Mouse (Mus musculus) activated CD4-positive, CD25-positive, alpha-beta regulatory T cell, adult 4 months (primary cell): ENCODE data around the gene Vkorc1l1. TPM values are rescaled to one million over a fixed set of nuclear protein-coding genes. Genes with fewer than 3 reads are reported as not detected.
A peak's percentile ranks its signal among the peaks of the same experiment; 100 is the strongest.

Experiments
- ATAC-seq: one replicate; pipeline ENCODE4 v1.8.0; 2017
- polyA plus RNA-seq, 2 experiments: library from polyadenylated mRNA; unstranded; fragments of 100-300 nt; shearing (Covaris generic); gene quantifications; one replicate each; pipeline ENCODE4 v1.2.1; 2017

Vkorc1l1 gene
- polyA plus RNA-seq, 2 experiments from 2014 or later, result 4.8 to 6.6 TPM

DNA sequence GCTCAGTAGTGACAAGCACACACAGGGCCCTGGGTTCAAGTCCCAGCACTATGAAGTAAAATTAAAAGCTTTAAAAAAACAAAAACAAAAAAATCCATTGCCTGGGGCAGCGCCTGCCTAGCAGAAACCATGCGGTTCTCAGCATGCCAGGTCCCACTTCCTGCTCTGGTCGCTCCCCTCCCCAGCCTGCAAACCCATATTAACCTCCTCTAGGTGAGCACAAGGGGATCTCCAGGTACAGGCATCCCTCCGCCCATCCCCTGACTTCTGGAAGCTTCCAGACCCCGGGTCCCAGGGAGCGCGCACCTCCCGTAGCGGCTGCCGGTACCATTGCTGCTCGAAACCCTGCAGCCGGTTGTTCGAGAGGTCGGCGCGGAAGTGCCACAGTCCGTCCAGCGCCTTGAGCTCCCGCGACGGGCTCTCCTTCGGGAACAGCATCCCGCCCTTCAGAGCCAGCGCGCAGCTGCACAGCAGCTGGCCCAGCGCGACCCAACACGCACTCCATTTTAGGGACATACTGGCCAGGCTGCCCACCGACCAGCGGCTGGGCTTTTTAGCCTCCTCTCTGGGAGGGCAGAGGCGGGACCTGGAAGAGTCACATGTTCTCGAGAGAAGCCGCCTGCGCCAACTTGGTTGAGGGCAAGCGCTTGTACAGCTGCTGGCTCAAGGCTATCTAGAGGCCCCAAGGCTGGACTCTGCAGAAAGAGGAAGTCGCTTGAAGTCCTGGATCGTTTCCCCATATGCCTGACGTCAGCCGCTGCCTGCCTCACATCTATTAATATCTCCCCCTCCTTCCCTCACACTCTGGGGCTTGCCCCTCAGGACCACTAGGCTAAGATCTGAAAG, 60.8 kb downstream of the Vkorc1l1 start, which contains the start of gene Gusb:
Gene Gusb, minus strand, starts transcription at position 749 of the 846 bp plus-strand sequence.
- peak; percentile 89 for ATAC-seq

DNA sequence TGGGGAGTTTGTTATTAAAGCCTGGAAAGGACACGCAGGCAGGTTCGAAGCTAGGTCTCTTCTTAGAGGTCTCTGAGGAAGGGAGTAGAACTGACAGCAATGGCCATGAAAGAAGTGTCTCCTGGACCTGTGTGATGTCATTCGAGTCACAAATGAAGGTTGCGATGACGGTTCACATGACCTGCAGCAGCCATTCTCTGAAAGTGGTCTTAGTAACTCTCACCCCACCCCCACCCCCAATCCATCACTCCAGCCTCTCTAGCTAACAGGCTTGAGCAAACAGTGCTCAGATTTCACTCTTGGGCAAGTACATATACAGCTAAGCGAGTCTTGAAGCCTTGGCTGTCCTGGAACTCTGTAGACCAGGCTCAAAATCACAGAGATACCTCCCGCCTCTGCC, 61.5 kb downstream of the Vkorc1l1 start:
- no peak for ATAC-seq

DNA sequence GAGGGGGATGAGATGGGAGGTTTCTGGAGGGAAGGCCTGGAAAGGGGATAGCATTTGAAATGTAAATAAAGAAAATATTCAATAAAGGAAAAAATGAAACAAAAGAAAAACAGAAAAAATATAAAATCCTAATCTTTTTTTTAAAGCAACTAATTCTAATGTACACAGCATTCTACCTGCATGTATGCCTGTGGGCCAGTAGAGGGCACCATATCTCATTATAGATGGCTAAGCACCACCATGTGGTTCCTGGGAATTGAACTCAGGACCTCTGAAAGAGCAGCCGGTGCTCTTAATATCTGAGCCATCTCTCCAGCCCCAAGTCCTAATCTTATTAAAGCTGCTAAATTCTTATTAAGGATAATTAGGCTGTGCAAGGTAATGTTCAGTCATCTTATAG, 65.6 kb downstream of the Vkorc1l1 start:
- ATAC-seq, result no peak

DNA sequence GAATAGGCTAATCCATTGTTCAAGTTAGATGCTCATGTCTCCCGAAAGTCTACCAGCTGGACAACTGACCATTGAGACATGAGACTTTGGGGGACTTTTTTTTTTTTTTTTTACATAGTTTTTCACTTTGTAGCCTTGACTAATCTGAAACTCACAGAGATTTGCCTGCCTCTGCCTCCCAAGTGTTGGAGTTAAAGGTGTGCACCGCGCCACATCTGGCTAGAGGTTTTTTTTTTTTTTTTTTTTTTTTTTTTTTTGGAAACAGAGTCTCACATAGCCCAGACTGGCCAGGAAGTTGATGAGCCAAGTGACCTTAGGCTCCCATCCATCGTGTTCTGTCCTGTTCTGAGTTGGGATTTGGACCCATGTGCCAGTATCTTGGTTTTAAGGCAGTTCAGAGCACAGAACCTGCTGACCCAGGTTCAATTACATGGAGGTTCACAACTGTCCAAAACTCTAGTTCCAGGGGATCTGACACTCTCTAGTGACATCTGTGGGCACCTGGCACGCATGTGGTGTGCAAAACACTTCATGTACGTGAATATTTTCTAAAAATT, 66.3 kb downstream of the Vkorc1l1 start:
- no peak for ATAC-seq

- ATAC-seq, result no peak
These were observed 68.0 kb downstream of the Vkorc1l1 start for GRCm38 (mm10) chr5:130009784-130010183.

DNA sequence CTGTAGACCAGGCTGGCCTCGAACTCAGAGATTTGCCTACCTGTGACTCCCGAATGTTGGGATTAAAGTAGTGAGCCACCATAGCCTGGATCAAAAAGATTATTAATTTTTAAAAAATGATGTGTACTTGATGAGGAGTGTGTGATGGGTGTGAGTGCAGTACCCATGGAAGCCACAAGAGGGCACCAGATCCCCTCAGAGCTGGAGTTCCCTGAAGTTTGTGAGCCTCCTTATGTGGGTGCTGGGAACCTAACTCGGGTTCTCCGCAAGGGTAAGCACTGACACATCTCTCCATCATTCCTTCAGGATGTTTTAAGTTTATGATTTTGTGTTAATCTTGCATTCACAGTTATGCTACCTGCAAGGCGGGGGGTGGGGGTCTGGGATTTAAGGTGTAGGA, 69.2 kb downstream of the Vkorc1l1 start:
- ATAC-seq, result no peak

DNA sequence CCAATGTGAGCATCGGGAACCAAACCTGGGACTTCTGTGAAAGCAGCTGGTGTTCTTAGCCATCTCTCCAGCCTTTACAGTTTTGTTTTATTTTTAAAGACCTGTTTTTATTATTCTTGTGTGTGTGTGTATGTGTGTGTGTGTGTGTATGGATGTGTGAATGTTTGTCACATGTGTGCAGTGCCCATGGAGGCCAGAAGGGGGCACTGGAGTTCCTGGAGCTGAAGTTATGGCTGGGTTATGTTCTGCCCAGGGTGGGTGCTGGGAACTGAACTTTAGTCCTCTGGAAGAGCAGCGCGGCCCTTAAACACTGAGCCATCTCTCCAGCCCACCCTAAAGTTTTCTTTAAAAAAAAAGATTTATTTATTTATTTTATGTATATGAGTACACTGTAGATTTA, 73.3 kb downstream of the Vkorc1l1 start:
- ATAC-seq, result no peak

DNA sequence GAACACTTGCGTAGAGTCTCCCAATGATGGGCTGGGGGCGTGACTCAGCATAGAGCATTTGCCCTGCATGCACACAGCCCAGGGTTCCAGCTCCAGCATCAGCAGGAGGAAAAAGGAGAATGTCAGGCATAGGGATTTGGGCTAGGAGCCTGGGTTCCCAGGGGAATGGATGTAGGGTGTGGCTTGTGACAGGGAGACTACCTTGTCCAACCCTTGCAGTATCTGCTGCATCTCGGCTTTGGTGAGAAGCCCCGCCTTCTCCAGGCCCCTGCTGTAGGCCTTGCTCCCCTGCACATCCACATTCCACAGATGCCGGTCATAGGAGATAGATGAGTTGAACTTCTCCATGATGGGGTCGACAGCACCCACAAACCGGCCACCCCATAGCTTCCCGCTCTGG, 77.7 kb downstream of the Vkorc1l1 start:
- ATAC-seq, result no peak

- no peak for ATAC-seq
These were observed 79.7 kb downstream of the Vkorc1l1 start for GRCm38 (mm10) chr5:130021361-130021966.

GRCm38 (mm10) chr5:130022366-130022765, 80.6 kb downstream of the Vkorc1l1 start:
- ATAC-seq, result no peak

- ATAC-seq, result peak; percentile 2
These were observed 81.4 kb downstream of the Vkorc1l1 start for GRCm38 (mm10) chr5:130023067-130023766.

GRCm38 (mm10) chr5:130023767-130024539, 82.2 kb downstream of the Vkorc1l1 start:
- peak; percentile 90 for ATAC-seq

- ATAC-seq, result no peak
These were observed 85.4 kb downstream of the Vkorc1l1 start for GRCm38 (mm10) chr5:130027134-130027533.

GRCm38 (mm10) chr5:130027696-130028095, 85.9 kb downstream of the Vkorc1l1 start:
- no peak for ATAC-seq

GRCm38 (mm10) chr5:130029142-130029897, 87.5 kb downstream of the Vkorc1l1 start, which contains the start of the genes Asl and Crcp:
Gene Asl (minus strand): TSS chr5:130029247.
Gene Crcp (plus strand): TSS chr5:130029290.
- peak; percentile 69 for ATAC-seq

GRCm38 (mm10) chr5:130031410-130032390, 89.9 kb downstream of the Vkorc1l1 start:
- ATAC-seq, result no peak

DNA sequence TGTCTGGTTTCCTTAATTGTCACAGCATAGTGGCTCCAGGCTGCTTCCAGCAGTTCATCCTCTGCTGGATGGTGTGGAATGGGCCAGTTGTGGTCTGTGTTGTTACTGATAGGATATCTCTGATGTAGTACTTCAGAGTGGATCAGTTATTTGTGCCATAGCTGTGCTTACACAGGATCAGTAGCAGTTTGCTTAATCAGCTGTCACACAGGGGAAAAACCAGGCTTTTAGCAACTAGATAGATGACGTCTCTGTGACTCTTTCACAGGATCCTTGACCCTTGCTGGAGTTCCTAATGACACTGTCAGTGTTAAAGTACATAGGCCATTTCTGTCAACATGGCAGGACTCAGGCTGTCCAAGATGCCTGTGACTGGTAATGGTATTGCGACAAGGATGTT, 92.1 kb downstream of the Vkorc1l1 start:
- no peak for ATAC-seq
